Mouse (Mus musculus): ENCODE results near the gene Aars.
"Not testable (repeated sequence)": the region's sequence is repeated elsewhere in the genome, so short reads cannot be mapped to it uniquely, and the experiment has no call there.

The Aars gene

DNA sequence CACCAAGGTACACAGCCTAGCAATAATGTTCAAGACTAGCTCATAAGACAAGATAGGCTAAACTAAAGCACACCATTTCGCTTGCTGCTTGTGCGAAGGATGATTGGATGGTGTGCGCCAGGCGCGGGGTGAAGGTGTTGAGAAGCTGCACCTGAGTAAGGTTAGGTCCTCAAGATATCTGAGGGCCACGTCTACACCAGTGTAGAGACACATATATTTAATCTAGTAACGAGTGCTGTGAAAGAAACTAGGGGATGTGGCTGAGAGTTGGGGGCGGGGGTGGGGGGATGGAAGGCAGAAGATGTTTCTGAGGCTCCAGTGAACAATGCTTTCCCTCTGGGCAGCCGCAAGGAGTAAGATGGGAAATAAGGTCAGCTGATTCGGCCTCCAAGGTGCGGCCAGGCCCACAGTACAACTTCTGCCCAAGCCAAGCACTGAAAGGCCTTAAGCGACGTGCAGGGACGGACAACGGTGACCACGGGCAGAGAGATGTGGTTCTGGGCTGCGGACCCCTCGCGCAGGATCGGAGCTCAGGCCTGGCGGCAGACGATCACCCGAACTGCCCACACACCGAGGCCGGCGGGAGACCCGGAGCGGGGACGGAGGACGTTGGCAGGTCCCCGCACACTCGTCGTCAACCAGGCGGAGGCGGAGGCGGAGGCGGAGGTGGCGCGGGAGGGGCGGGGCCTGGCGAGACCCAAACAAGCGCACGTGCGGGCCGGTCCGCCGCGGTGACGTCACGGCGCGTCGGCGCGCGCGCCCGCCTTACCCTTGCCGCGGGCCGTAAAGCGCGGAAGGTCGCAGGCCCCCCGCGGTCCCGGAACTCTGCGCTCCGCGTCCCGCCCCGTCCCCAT is 61.1 kb downstream of the Aars start, which contains the start of gene Pdpr:
Gene Pdpr, plus strand, starts transcription at position 766 of the 854 bp plus-strand sequence.
- DNase-seq (ENCODE audit: low read depth, low spot score) = peak; percentile 91

DNA sequence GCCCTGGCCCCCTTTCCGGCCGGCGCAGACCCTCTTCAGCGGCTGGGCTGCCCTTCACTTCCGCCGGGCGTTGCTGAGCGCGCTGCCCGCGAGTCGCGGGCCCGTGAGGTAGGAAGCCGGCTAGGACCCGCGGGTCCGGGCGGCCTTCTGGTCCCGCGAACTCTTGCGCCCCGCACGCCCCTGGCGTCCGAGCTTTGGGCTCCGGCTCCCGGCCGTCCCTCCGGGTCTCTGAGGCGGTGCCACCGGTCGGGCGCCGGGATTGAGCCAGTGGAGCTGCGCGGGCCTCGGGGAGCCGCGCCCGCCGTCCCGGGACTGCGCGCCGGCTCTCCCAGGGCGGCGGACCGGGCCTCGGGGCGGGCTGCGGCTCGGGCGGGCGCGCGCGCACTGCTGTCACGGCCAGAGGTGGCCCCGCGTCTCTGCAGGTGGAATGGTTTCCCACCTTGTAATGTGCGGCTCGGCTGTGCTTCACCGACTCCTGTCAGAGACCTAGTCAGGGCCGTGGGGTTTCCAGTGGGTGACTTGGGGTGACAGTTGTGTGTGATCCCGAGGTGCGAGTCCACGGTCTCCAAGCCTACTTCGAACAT is 61.9 kb downstream of the Aars start:
- DNase-seq (ENCODE audit: low read depth, low spot score) = not testable (repeated sequence)

All from mesoderm, embryonic 11.5 days (tissue).